Mouse (Mus musculus): ENCODE results near the gene Slit3.

DNA sequence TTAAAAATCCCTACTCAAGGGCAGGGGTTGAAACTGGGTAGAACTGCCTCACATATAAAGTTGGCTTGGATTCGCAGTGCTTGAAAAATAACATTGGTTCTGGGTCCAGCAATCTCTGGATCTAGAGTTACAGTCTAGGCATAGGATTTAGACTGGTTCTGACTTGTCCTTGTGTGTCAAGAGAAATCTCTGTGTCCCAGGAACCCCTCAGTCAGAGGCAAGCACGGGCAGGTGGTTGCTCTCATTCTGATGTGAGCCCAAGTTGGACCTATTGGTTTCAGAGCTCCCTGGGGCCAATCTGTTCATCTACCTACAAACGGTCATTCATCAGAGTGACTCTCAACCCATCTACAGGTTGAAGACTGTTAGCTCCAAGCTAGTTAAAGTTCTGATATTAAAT, 541.9 kb downstream of the Slit3 start:
- TF ChIP-seq CTCF (IDR thresholded peaks at IDR 0.05; ENCODE audit: low read depth, low read length) (no peak), GATA1 (IDR thresholded peaks at IDR 0.05; ENCODE audit: borderline replicate concordance, low read length) (no peak), TAL1 (conservative IDR thresholded peaks at IDR 0.05; ENCODE audit: low read depth, low read length) (no peak), GATA2 (IDR thresholded peaks at IDR 0.05; ENCODE audit: borderline replicate concordance, low read depth, low read length) (no peak)

Measured in G1E (cell line).